Mouse (Mus musculus) forebrain, embryonic 11.5 days (tissue): ENCODE results near the gene Tmem138. TPM values are rescaled to one million over a fixed set of nuclear protein-coding genes. Genes with fewer than 3 reads are reported as not detected.
"Not testable (repeated sequence)": the region's sequence is repeated elsewhere in the genome, so short reads cannot be mapped to it uniquely, and the experiment has no call there.

ENCODE experiments used
- ATAC-seq: fragments of 200-750 bp; cut with Nextera tagmentation; replicated peaks from 2 replicates; pipeline ENCODE4 v1.8.0; 2017; ENCODE audit warnings: moderate TSS enrichment; ENCODE audit not compliant: low FRiP score
- DNase-seq: peaks from one replicate; pipeline ENCODE4 v3.0.0-alpha.2; 2017; ENCODE audit warnings: low spot score
- H3K27ac ChIP-seq: fragments of 300-500 bp; sonication (generic); 2 replicates; pipeline ENCODE4 v1.5.1; 2014; ENCODE audit warnings: low read depth, low read length
- H3K27me3 ChIP-seq: fragments of 300-500 bp; sonication (generic); 2 replicates; pipeline ENCODE4 v1.6.1; 2014; ENCODE audit warnings: mild to moderate bottlenecking, low read length, mixed read lengths; ENCODE audit not compliant: control insufficient read depth, insufficient read depth
- H3K36me3 ChIP-seq: fragments of 300-500 bp; sonication (generic); 2 replicates; pipeline ENCODE4 v1.6.1; 2014; ENCODE audit warnings: mild to moderate bottlenecking, low read length, moderate library complexity, mixed read lengths; ENCODE audit not compliant: control insufficient read depth, insufficient read depth
- H3K4me1 ChIP-seq: fragments of 300-500 bp; sonication (generic); replicated peaks from 2 replicates; pipeline ENCODE4 v1.6.1; 2014; ENCODE audit warnings: low read length, mixed read lengths; ENCODE audit not compliant: control insufficient read depth, insufficient read depth
- H3K4me2 ChIP-seq: fragments of 300-500 bp; sonication (generic); 2 replicates; pipeline ENCODE4 v1.6.1; 2014; ENCODE audit warnings: low read depth, mild to moderate bottlenecking, low read length, moderate library complexity, mixed read lengths; ENCODE audit not compliant: severe bottlenecking
- H3K4me3 ChIP-seq: fragments of 300-500 bp; sonication (generic); 2 replicates; pipeline ENCODE4 v1.5.1; 2014; ENCODE audit warnings: low read depth, low read length
- H3K9ac ChIP-seq: fragments of 300-500 bp; sonication (generic); 2 replicates; pipeline ENCODE4 v1.6.1; 2014; ENCODE audit warnings: low read length
- H3K9me3 ChIP-seq: fragments of 300-500 bp; sonication (generic); 2 replicates; pipeline ENCODE4 v1.6.1; 2016; ENCODE audit warnings: low read length, mixed read lengths; ENCODE audit not compliant: control insufficient read depth
- WGBS: fragments of 180-500 bp; shearing (Covaris S2); extraction: QIAGEN DNeasy Blood & Tissue Kit; methylation state at CpG from one replicate; pipeline ENCODE4 v1.1.7; 2014; 5-methylcytosine and 5-hydroxymethylcytosine counted together
- polyA plus RNA-seq: library from polyadenylated mRNA; unstranded; fragments of >200 nt; fragmentation: Nextera tagmentation; extraction: Ambion mirVana; gene quantifications from 2 replicates; pipeline ENCODE4 v1.2.1, GENCODE M21; 2014

The Tmem138 gene
- polyA plus RNA-seq, 1 experiment from 2014 or later, result 60.2 TPM

- no peak overlapping the region for H3K27ac ChIP-seq
- H3K9me3 ChIP-seq, result no peaks in the 10 kb centered on the region
- H3K4me2 ChIP-seq, result no peak overlapping the region
- no peak for DNase-seq
- 40% methylated on average over 5 of the region's 5 CpGs for WGBS
- no peak overlapping the region for H3K4me3 ChIP-seq
- H3K4me1 ChIP-seq, result no peaks in the 10 kb centered on the region
- H3K27me3 ChIP-seq, result no peaks in the 10 kb centered on the region
- H3K9ac ChIP-seq, result no peak overlapping the region
- no peaks in the 10 kb centered on the region for H3K36me3 ChIP-seq
- no peak for ATAC-seq
These were observed 17.1 kb downstream of the Tmem138 start for GRCm38 (mm10) chr19:10560108-10560507.

DNA sequence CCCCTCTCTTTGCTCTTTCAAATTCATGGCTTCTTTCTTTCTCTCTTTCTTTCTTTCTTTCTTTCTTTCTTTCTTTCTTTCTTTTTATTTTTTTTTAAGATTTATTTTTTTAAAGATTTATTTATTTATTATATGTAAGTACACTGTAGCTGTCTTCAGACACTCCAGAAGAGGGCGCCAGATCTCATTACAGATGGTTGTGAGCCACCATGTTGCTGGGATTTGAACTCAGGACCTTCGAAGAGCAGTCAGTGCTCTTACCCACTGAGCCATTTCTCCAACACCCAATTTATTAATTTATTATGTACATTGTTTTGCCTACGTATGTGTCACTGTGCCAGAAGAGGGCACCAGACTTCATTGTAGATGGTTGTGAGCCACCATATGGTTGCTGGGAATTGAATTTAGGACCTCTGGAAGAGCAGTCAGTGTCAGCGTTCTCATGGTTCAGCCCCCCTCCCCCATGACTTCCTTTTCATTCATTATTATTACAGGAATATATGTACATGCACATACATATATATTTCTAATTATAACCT lies 19.3 kb downstream of the Tmem138 start:
- not testable (repeated sequence) for H3K27ac ChIP-seq, H3K36me3 ChIP-seq, H3K4me2 ChIP-seq, H3K4me3 ChIP-seq, H3K9me3 ChIP-seq, H3K9ac ChIP-seq, H3K27me3 ChIP-seq, DNase-seq, H3K4me1 ChIP-seq, ATAC-seq
- WGBS, result 80% methylated on average over 4 of the region's 4 CpGs

DNA sequence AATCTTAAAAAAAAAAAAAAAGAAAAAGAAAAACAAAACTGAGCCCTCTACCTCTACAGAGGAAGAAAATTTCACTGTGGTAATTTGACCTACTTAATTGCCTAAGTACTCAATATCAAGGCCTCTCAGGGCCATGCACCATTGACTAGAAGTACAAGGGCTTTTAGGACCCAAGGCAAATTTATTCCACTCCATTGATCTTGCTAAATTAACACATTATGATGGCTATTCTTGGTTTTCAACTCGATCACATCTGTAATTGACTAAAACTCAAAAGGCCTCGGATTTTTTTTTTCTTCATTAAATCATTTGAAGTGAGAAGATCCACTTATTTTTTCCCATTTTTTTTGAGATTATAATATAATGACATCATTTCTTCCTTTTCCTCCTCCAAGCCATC lies 19.7 kb downstream of the Tmem138 start:
- H3K4me2 ChIP-seq, result no peak overlapping the region
- no peaks in the 10 kb centered on the region for H3K4me1 ChIP-seq
- DNase-seq (no peak), ATAC-seq (no peak)
- no peaks in the 10 kb centered on the region for H3K27me3 ChIP-seq
- H3K9me3 ChIP-seq, result no peaks in the 10 kb centered on the region
- H3K27ac ChIP-seq, result no peak overlapping the region
- WGBS, result 62% methylated on average over 2 of the region's 2 CpGs
- no peaks in the 10 kb centered on the region for H3K36me3 ChIP-seq
- H3K4me3 ChIP-seq, result no peak overlapping the region
- no peak overlapping the region for H3K9ac ChIP-seq

GRCm38 (mm10) chr19:10557001-10557400 lies 20.2 kb downstream of the Tmem138 start:
- Histone ChIP-seq H3K27ac (no peak overlapping the region), H3K4me1 (no peaks in the 10 kb centered on the region), H3K4me2 (no peak overlapping the region), H3K9me3 (no peaks in the 10 kb centered on the region), H3K36me3 (no peaks in the 10 kb centered on the region), H3K4me3 (no peak overlapping the region), H3K27me3 (no peaks in the 10 kb centered on the region), H3K9ac (no peak overlapping the region)
- ATAC-seq, result no peak
- 71% methylated on average over 2 of the region's 2 CpGs for WGBS
- DNase-seq, result no peak

DNA sequence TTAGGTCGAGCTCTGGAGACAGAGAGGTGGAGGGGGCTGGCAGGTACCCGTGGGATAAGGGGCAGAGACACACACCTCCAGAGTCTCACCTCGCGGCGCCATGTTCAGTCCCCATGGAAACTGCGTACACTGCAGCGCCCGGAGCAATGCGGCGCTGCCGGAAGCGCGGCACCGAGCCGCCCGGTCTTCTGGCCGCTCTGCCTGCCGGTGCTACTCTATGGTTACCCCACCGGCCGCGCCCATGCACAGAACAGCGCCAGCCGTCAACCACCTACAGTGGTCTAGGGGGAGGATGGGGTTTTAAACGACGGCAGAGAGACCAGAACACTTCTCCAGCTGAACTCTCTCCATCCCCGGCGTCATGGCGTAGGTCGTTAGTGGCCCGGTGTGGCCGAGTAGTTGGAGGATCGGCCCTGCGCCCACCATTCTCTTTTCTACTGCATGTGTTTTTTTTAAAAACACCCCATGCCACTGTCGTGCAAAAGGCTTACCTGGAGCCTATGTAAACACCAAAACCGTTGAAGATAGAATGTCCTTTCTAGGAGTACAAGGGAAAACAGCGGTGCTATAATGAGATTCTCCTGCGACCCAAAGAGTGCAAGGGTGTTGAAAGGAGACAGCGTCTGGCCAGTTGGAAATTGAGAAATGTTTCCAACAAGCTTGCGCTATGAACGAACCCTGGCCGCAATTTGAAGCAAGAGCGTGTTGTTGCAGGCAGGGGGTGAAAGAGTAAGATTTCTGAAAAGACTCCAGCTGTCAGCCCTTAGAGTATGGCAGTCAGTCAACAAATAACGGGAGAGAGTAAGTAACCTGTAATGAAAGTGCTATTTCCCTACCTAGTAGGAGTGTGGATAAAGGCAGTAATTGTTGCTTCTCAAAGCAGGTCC lies 21.3 kb downstream of the Tmem138 start, which contains the start of gene Tmem216:
Gene Tmem216 (minus strand): TSS at position 615 of the 887 bp plus-strand sequence.
- DNase-seq, result peak; percentile 88
- peak within 1 kb of the TSS; percentile 60 for H3K9ac ChIP-seq
- peak within 1 kb of the TSS; percentile 53 for H3K4me3 ChIP-seq
- H3K27me3 ChIP-seq, result no peaks in the 10 kb centered on the region
- H3K9me3 ChIP-seq, result no peaks in the 10 kb centered on the region
- H3K4me1 ChIP-seq, result no peaks in the 10 kb centered on the region
- H3K27ac ChIP-seq, result peak within 1 kb of the TSS; percentile 42; the same call in 1 of the 2 replicates
- peak; percentile 99 for ATAC-seq
- peak within 1 kb of the TSS; percentile 48 for H3K4me2 ChIP-seq
- H3K36me3 ChIP-seq, result peaks cover 1% of the 10 kb centered on the region; the same call in 1 of the 2 replicates
- WGBS, result 2% methylated on average over 43 of the region's 43 CpGs

- Histone ChIP-seq H3K36me3 (peaks cover 20% of the 10 kb centered on the region), H3K4me1 (no peaks in the 10 kb centered on the region), H3K9me3 (no peaks in the 10 kb centered on the region), H3K9ac (no peak overlapping the region), H3K27ac (no peak overlapping the region), H3K4me3 (no peak overlapping the region), H3K4me2 (no peak overlapping the region), H3K27me3 (no peaks in the 10 kb centered on the region)
- no peak for ATAC-seq
- no peak for DNase-seq
- 93% methylated on average over 5 of the region's 5 CpGs for WGBS
These were observed 37.7 kb downstream of the Tmem138 start for GRCm38 (mm10) chr19:10539454-10539853.

GRCm38 (mm10) chr19:10530082-10530481 lies 47.1 kb downstream of the Tmem138 start:
- Histone ChIP-seq H3K9ac (no peak overlapping the region), H3K9me3 (no peaks in the 10 kb centered on the region), H3K4me3 (no peak overlapping the region), H3K4me2 (no peak overlapping the region), H3K36me3 (peaks cover 14% of the 10 kb centered on the region; the same call in 1 of the 2 replicates), H3K27me3 (no peaks in the 10 kb centered on the region), H3K27ac (no peak overlapping the region), H3K4me1 (peaks cover 7% of the 10 kb centered on the region; the same call in 1 of the 2 replicates)
- WGBS, result 94% methylated on average over 1 of the region's 1 CpGs
- no peak for DNase-seq
- no peak for ATAC-seq

DNA sequence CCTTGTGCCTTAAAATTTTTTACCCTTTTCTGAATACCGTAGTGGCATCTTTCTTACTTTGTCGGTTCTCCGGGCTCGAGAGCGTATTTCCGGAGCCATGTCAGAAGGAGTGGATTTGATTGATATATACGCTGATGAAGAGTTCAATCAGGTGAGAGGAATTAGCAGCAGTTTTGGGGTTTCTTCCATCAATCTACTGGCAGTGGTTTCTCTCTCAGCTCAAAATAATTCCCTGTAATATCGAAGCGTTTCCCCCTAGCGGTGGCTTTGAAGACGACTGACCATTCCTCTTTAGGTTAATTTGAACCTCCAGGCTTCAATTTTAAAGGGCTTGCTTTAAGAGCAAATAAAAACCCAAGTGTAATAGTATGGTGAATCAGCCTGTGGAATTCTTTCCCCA lies 51.3 kb downstream of the Tmem138 start, which contains the start of gene Sdhaf2:
Gene Sdhaf2 (minus strand): TSS at position 233 of the 400 bp plus-strand sequence.
- no peak for DNase-seq
- WGBS, result under 1% methylated on average over 11 of the region's 11 CpGs
- ATAC-seq, result peak; percentile 16; the same call in 1 of the 2 replicates

More for the DNA sequence above, 51.3 kb downstream of the Tmem138 start, which contains the start of gene Sdhaf2:
- H3K4me3 ChIP-seq, result peak within 1 kb of the TSS; percentile 94
- H3K4me2 ChIP-seq, result peak within 1 kb of the TSS; percentile 79
- peaks cover 10% of the 10 kb centered on the region; the same call in 1 of the 2 replicates for H3K4me1 ChIP-seq
- no peaks in the 10 kb centered on the region for H3K27me3 ChIP-seq
- H3K36me3 ChIP-seq, result peaks cover 3% of the 10 kb centered on the region; the same call in 1 of the 2 replicates
- H3K27ac ChIP-seq, result peak within 1 kb of the TSS; percentile 96
- peak within 1 kb of the TSS; percentile 99 for H3K9ac ChIP-seq
- no peaks in the 10 kb centered on the region for H3K9me3 ChIP-seq
